Mouse (Mus musculus): Measurements from ENCODE around the gene Ccl17. TPM values are rescaled to one million over a fixed set of nuclear protein-coding genes. Genes with fewer than 3 reads are reported as not detected.
A peak's percentile ranks its signal among the peaks of the same experiment; 100 is the strongest.

Ccl17 gene
- total RNA-seq, 2 experiments from 2014 or later, result not detected

DNA sequence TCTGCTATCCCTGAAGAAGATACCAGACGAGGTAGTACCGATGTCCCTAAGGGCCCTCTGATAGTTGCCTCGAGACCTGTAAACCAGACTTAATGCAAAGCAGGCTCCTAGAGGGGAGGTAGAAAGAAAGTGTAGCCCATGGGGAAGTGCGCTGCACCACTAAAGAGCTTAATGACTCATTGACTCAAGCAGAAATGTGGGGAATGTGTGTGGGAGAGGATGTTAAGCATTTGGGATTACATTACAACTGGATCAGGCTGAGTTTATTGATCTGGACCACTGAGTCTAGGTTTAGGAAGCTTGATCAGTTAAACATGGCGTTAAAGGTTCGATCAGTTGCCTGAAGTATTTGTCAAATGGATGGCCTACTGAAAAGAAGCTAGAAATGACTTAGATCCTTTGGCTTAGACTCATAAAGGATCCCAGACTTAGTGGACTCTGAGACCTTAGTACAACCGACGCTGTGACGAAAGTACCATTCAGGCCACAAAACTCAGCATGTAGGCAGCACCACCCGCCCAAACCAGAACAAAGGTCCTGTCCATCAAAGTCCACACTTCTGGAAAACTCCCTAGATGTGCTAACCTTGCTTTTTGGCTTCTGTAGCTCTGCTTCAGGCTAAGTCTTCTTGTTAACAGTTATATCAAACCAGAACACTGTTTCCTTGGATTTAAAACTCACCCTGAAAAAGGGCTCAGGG lies 20.8 kb upstream of the Ccl17 start:
- no peak for DNase-seq (ENCODE audit: low spot score in 2 of 2)

DNA sequence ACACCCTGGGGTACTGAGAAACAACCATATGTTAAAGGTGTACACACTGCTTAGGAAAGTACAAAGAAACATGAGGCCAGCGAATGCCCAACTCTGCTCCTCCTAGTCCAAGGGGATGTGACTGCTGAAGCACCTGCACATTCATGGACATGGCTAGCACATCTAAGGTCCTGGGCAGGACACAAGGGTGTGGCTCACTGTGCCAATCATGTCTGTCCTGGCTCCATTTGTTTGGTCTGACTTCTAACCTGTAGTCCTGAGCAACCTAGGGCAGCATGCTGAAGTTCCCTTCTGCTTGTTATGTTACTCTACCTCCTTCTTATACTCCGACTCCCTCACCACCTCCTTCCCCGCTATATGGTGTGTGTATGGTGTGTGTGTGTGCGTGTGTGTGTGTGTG lies 15.9 kb upstream of the Ccl17 start:
- no peak for DNase-seq (ENCODE audit: low spot score in 2 of 2)

DNA sequence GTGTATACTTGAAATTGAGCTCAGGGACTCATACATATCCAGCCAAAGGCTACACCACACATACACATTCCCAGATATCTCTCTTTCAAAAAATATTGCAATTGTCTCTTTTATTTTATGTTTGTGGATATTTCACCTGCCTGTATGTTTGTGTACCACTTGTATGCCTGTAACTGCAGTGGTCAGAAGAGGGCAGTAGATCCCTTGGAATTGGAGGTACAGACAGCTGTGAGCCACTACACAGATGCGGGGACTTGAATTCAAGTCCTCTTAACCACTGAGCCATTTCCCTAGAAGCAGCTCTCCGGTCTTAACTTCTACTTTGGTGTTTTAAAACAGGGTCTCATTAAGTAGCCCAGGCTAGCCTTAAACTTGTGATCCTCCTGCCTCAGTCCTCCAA lies 15.5 kb upstream of the Ccl17 start:
- no peak for DNase-seq (ENCODE audit: low spot score in 2 of 2)

- no peak for DNase-seq (ENCODE audit: low spot score in 2 of 2)
Measured at GRCm38 (mm10) chr8:94800278-94800968, 9.8 kb upstream of the Ccl17 start.

DNA sequence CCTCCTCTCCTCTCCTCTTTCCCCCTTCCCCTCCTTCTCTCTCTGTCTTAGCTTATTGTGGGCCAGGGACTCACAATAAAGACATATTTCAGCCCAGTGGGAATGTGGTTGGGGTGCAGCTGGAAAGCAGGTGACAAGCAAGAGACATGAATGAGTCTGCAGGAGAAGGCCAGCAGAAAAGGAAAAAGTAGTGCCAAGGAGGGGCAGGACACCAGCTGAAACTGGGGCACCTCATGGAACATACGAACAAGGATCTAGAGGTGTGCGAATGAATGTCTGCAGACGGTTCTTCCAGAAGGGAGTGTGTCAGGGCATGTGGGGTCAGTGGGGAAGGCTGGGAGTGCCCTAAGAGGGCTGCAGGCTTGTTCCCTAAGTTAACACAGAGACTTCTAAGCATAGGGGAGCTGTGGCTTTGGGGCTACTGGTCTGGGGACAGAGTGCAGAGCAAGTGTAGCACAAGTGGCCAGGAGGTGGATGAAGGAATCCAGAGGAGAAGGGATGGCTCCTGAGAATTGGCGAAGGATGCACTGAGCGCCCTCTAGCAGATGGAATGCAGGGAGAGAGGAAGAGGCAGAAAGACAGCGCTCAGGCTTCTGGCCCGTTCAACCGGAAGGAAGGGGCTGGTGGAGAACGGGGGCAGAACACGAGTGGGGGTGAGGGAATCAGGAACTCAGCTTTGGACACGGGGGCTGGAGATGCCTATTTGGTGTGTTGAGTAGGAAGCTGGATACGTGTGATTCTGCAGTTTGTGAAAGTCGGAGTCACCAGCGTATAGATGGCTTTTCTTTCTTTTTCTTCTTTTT lies 8.8 kb upstream of the Ccl17 start:
- no peak for DNase-seq (ENCODE audit: low spot score in 2 of 2)

- DNase-seq (ENCODE audit: low spot score in 2 of 2), result no peak
Measured at GRCm38 (mm10) chr8:94802375-94802774, 7.9 kb upstream of the Ccl17 start.

DNA sequence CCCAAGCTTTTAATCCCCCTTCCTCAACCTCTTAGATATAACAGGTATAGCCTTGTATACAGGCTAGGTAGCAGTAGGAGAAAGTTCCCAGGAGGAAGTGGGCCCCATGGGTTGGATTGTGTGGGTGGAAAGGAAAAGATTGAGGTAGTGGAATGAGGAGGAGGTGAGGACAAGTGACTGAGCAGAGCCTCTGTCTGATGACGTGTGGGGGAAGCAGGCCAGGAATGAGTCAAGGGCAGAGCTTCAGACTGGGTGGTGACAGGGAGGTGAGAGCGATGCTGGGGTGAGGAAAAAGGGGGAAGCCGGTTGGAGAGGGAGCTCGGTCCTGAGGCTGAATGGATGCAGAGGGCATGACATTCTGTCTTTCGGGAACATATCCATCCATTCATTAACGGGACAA lies 6.7 kb upstream of the Ccl17 start:
- DNase-seq (ENCODE audit: low spot score in 2 of 2), result no peak

DNA sequence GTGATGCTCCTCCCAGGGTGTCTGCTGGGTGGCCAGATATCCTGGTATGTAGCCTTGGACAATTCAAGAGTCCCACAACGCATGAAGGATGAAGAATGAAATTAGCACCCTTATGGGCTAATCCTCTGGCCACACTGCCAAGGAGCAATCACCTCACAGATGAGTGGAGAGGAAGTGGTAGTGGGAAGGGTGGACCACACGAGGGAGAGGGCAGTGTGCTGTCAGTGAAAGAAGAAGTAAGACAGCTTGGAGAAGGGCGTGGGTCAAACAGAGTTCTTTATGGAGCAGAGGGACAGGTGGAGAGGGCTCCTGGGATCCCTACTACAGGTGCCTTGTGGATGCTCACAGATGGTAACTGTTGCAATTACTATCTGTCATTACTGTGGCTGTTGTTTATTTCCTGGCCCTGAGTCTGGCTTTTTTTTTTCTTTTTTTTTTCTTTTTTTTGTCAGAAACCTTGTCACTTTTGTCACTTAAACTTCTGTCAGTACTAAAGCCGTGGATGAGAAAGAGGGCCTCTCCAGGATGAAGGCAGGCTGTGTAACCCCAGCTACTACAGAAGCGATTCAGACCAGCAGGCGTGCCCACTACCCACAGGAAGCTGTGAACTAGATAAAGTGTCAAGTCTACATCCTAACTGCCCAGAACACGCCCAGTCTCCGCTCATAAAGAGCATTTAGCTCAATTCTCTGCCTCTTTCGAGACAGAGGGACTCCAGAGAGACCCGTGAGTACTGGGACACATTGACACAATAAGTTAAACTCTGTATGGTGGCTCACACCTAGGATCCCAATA lies 5.5 kb upstream of the Ccl17 start:
- no peak for DNase-seq (ENCODE audit: low spot score in 2 of 2)

- no peak for DNase-seq (ENCODE audit: low spot score in 2 of 2)
Measured at GRCm38 (mm10) chr8:94805811-94806210, 4.4 kb upstream of the Ccl17 start.

- DNase-seq (ENCODE audit: low spot score in 2 of 2), result no peak
Measured at GRCm38 (mm10) chr8:94807506-94807905, 2.7 kb upstream of the Ccl17 start.

- DNase-seq (ENCODE audit: low spot score in 2 of 2), result no peak
Measured at GRCm38 (mm10) chr8:94808372-94808771, 1.9 kb upstream of the Ccl17 start.

DNA sequence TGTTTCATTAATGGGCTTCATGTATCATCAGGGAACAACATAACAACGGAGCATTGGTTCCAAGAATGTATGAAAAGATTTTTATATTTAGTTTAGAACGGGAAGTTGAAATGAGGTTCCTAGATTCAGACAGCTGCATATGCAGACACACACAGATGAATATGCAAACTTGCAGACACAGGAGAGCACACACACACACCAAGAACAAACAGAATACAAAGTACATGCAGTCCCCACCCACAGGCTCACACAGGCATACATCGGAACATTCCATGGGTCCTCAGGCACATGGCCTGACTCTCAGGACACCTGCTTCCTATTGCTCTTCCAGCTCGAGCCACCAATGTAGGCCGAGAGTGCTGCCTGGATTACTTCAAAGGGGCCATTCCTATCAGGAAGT lies 602 bp downstream of the Ccl17 start:
- no peak for DNase-seq (ENCODE audit: low spot score in 2 of 2)

GRCm38 (mm10) chr8:94811654-94812053 lies 1.4 kb downstream of the Ccl17 start:
- no peak for DNase-seq (ENCODE audit: low spot score in 2 of 2)

DNA sequence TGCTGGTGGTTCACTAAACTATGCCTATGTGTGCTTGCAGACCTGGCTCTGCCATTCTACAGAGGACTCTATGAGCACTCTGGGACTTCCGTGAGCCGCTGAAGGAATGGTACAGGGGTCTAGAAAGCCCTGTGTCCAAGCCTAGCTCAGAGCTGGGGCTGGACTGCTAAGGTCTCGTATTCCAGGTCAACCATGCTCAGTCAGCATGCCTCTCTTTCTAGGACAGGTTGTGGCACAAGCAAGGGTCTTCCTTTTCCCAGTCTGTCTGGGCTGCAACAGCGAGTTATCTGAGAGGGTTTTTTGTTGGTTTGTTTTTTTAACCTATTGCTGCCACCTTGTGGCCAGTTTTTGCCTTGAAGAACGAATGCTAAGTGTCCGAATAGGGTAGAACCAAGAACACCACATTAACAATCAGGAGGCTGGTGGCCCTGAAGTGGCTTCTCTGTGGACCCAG lies 2.4 kb downstream of the Ccl17 start:
- DNase-seq (ENCODE audit: low spot score in 2 of 2), result peak; percentile 59 to 78

- no peak for DNase-seq (ENCODE audit: low spot score in 2 of 2)
Measured at GRCm38 (mm10) chr8:94814556-94814955, 4.3 kb downstream of the Ccl17 start.

- no peak for DNase-seq (ENCODE audit: low spot score in 2 of 2)
Measured at GRCm38 (mm10) chr8:94817933-94818332, 7.7 kb downstream of the Ccl17 start.

DNA sequence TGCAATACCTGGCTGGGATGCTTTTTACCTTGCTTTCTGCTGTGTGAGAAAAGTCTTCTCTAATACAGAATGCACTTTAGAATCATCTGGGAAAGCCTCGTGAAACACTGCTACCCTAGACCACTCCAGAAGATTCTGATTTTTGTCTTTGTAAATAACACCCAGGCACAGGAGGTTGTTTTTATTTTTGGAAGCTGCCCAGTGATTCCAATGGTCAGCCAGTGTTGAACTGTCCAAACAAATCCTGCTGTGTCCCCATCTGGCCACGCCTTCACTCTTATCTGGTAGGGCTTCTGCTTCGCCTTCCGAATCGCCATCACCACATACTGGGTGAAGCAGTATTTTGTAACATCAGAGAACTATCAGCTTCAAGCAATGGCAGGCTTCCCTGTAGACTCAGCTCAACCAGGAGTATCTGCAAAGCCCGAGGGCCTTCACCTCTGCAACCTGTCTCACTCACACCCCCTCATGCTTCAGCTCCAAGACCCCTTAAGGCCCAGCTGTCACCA lies 9.5 kb downstream of the Ccl17 start:
- DNase-seq (ENCODE audit: low spot score in 2 of 2), result no peak

GRCm38 (mm10) chr8:94820553-94820952 lies 10.3 kb downstream of the Ccl17 start:
- no peak for DNase-seq (ENCODE audit: low spot score in 2 of 2)

DNA sequence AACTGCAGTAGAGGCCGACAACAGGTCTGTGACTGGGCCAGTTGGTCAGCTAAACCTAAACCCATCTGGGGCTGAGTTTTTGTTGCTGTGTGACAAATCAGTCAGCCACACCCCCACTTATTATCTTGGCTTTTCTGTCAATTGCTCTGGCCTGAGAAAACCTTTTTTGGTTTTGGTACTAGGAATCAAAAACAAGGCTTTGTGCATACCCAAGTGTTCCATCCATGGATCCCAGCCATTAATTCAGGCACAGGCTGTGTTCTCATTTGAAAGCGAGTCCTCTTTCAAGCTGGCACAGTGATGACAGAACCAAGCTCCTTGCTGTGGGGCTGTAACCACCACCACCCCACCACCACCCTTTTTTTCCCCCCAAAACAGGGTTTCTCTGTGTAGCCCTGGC lies 11.1 kb downstream of the Ccl17 start:
- DNase-seq (ENCODE audit: low spot score in 2 of 2), result no peak

- peak in 1 of 2 experiments; percentile 48 for DNase-seq (ENCODE audit: low spot score in 2 of 2)
Measured at GRCm38 (mm10) chr8:94822637-94823560, 12.6 kb downstream of the Ccl17 start.

All from gastrocnemius, postnatal 4 days (tissue).